Mouse (Mus musculus) heart, embryonic 15.5 days (tissue): ENCODE measurements around the gene Tgfb3. TPM values are rescaled to one million over a fixed set of nuclear protein-coding genes. Genes with fewer than 3 reads are reported as not detected.

Experiments
- ATAC-seq: fragments of 200-750 bp; cut with Nextera tagmentation; replicated peaks from 2 replicates; pipeline ENCODE4 v1.8.0; 2017; ENCODE audit warnings: low read depth, moderate TSS enrichment; ENCODE audit not compliant: insufficient number of reproducible peaks, insufficient read depth, low FRiP score
- H3K27ac ChIP-seq: fragments of 300-500 bp; sonication (generic); 2 replicates; pipeline ENCODE4 v1.5.1; 2015; ENCODE audit warnings: mild to moderate bottlenecking, inconsistent platforms
- H3K27me3 ChIP-seq: fragments of 300-500 bp; sonication (generic); 2 replicates; pipeline ENCODE4 v1.6.1; 2015; ENCODE audit warnings: inconsistent platforms
- H3K36me3 ChIP-seq: fragments of 300-500 bp; sonication (generic); 2 replicates; pipeline ENCODE4 v1.6.1; 2015; ENCODE audit warnings: mild to moderate bottlenecking, inconsistent platforms
- H3K4me1 ChIP-seq: fragments of 300-500 bp; sonication (generic); replicated peaks from 2 replicates; pipeline ENCODE4 v1.6.1; 2015; ENCODE audit warnings: inconsistent platforms
- H3K4me2 ChIP-seq: fragments of 300-500 bp; sonication (generic); 2 replicates; pipeline ENCODE4 v1.6.1; 2015; ENCODE audit warnings: inconsistent platforms, mild to moderate bottlenecking, moderate library complexity
- H3K4me3 ChIP-seq: fragments of 300-500 bp; sonication (generic); 2 replicates; pipeline ENCODE4 v1.5.1; 2015; ENCODE audit warnings: mild to moderate bottlenecking, inconsistent platforms
- H3K9ac ChIP-seq: fragments of 300-500 bp; sonication (generic); 2 replicates; pipeline ENCODE4 v1.6.1; 2015; ENCODE audit warnings: mild to moderate bottlenecking, inconsistent platforms
- H3K9me3 ChIP-seq: fragments of 300-500 bp; sonication (generic); replicated peaks from 2 replicates; pipeline ENCODE4 v1.6.1; 2016; ENCODE audit warnings: inconsistent platforms
- WGBS: fragments of 180-500 bp; shearing (Covaris S2); methylation state at CpG from one replicate; pipeline ENCODE4 v1.1.7; 2015; ENCODE audit warnings: mixed read lengths; 5-methylcytosine and 5-hydroxymethylcytosine counted together
- polyA plus RNA-seq: library from polyadenylated mRNA; unstranded; fragments of >200 nt; fragmentation: Nextera tagmentation; extraction: Ambion mirVana; gene quantifications from 2 replicates; pipeline ENCODE4 v1.2.1, GENCODE M21; 2015

Gene Tgfb3
- polyA plus RNA-seq, 1 experiment from 2014 or later, result 22.2 TPM

DNA sequence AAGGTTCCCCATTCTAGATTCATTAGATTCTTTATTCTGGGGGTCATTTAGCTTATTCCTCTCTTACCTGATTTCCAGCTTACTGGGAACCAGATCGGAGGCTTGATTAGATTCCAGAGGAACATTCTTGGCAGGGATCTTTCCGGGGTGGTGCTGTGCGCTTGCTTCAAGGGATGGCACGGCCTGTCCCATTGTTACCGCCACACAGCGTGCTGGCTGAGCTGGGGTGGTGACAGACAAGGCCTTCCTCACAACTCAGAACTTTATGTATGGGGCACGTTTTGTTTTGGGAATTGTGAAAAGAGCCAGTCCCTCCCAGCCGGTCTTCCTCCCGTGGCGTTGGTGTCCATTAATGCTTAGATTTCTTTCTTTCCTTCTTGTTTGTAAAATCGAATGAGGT, 24.6 kb upstream of the Tgfb3 start:
- Histone ChIP-seq H3K4me2 (peak overlapping the region; percentile 30; the same call in 1 of the 2 replicates), H3K4me3 (no peak overlapping the region), H3K9ac (peak overlapping the region; percentile 42), H3K36me3 (no peaks in the 10 kb centered on the region), H3K9me3 (no peaks in the 10 kb centered on the region), H3K4me1 (peaks cover 47% of the 10 kb centered on the region), H3K27ac (peak overlapping the region; percentile 97), H3K27me3 (no peaks in the 10 kb centered on the region)
- ATAC-seq, result no peak
- 53% methylated on average over 11 of the region's 11 CpGs for WGBS

DNA sequence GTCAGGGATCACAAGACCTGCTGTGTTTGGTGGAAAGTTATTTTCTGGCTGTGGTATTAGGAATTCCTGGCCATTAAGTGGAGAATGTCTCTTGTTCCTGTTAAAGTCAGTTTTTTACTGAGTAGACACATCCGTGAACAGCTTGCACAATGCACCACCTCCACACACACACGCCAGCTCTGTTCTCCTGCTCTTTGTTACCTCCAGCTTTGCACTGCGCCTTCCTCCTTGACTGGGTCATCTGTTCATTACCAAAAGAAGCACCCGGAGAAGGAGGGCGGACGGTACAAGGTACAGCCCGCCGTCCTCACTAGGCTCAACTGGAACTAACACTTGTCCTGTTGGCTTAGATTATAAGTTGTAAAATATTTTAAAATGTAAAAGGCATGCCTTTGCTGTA, 23.8 kb upstream of the Tgfb3 start:
- no peak overlapping the region for H3K4me2 ChIP-seq
- H3K27ac ChIP-seq, result peak overlapping the region; percentile 97
- 75% methylated on average over 8 of the region's 8 CpGs for WGBS
- no peaks in the 10 kb centered on the region for H3K27me3 ChIP-seq
- no peak overlapping the region for H3K4me3 ChIP-seq
- H3K9ac ChIP-seq, result no peak overlapping the region
- H3K4me1 ChIP-seq, result peaks cover 53% of the 10 kb centered on the region
- H3K9me3 ChIP-seq, result no peaks in the 10 kb centered on the region
- H3K36me3 ChIP-seq, result no peaks in the 10 kb centered on the region
- no peak for ATAC-seq

GRCm38 (mm10) chr12:86100711-86101110, 21.9 kb upstream of the Tgfb3 start:
- Histone ChIP-seq H3K9ac (no peak overlapping the region), H3K4me2 (no peak overlapping the region), H3K36me3 (no peaks in the 10 kb centered on the region), H3K4me1 (peaks cover 59% of the 10 kb centered on the region), H3K4me3 (no peak overlapping the region), H3K9me3 (no peaks in the 10 kb centered on the region), H3K27ac (peak overlapping the region; percentile 31), H3K27me3 (no peaks in the 10 kb centered on the region)
- 68% methylated on average over 3 of the region's 3 CpGs for WGBS
- no peak for ATAC-seq

GRCm38 (mm10) chr12:86097781-86098180, 18.9 kb upstream of the Tgfb3 start:
- Histone ChIP-seq H3K9me3 (no peaks in the 10 kb centered on the region), H3K9ac (0 out of 2 replicates have a peak overlapping the region, but pooled peaks have one; percentile 23), H3K4me3 (no peak overlapping the region), H3K27ac (peak overlapping the region; percentile 76), H3K36me3 (no peaks in the 10 kb centered on the region), H3K27me3 (no peaks in the 10 kb centered on the region), H3K4me2 (0 out of 2 replicates have a peak overlapping the region, but pooled peaks have one; percentile 14), H3K4me1 (peaks cover 35% of the 10 kb centered on the region)
- no peak for ATAC-seq
- 58% methylated on average over 11 of the region's 11 CpGs for WGBS

GRCm38 (mm10) chr12:86095806-86096205, 17.0 kb upstream of the Tgfb3 start:
- WGBS, result 95% methylated on average over 4 of the region's 4 CpGs
- Histone ChIP-seq H3K36me3 (no peaks in the 10 kb centered on the region), H3K9ac (no peak overlapping the region)

GRCm38 (mm10) chr12:86094075-86094474, 15.2 kb upstream of the Tgfb3 start:
- 85% methylated on average over 4 of the region's 4 CpGs for WGBS
- H3K4me3 ChIP-seq, result no peak overlapping the region
- no peak for ATAC-seq
- no peak overlapping the region for H3K4me2 ChIP-seq
- H3K9me3 ChIP-seq, result no peaks in the 10 kb centered on the region
- H3K27ac ChIP-seq, result no peak overlapping the region
- H3K27me3 ChIP-seq, result no peaks in the 10 kb centered on the region
- H3K9ac ChIP-seq, result no peak overlapping the region
- peaks cover 37% of the 10 kb centered on the region for H3K4me1 ChIP-seq
- H3K36me3 ChIP-seq, result peaks cover 4% of the 10 kb centered on the region

More at GRCm38 (mm10) chr12:86095806-86096205, 17.0 kb upstream of the Tgfb3 start:
- no peak overlapping the region for H3K4me2 ChIP-seq
- ATAC-seq, result no peak
- H3K4me1 ChIP-seq, result peaks cover 41% of the 10 kb centered on the region
- no peak overlapping the region for H3K27ac ChIP-seq
- no peaks in the 10 kb centered on the region for H3K9me3 ChIP-seq
- H3K27me3 ChIP-seq, result no peaks in the 10 kb centered on the region
- no peak overlapping the region for H3K4me3 ChIP-seq

- H3K9me3 ChIP-seq, result no peaks in the 10 kb centered on the region
- H3K27ac ChIP-seq, result peak overlapping the region; percentile 83
- no peaks in the 10 kb centered on the region for H3K27me3 ChIP-seq
- peak overlapping the region; percentile 37; the same call in 1 of the 2 replicates for H3K9ac ChIP-seq
- peaks cover 39% of the 10 kb centered on the region for H3K4me1 ChIP-seq
- peak; percentile 68 for ATAC-seq
- peaks cover 6% of the 10 kb centered on the region for H3K36me3 ChIP-seq
- H3K4me3 ChIP-seq, result 0 out of 2 replicates have a peak overlapping the region, but pooled peaks have one; percentile 11
- 26% methylated on average over 18 of the region's 18 CpGs for WGBS
- peak overlapping the region; percentile 47 for H3K4me2 ChIP-seq
Measured at GRCm38 (mm10) chr12:86091601-86092132, 12.8 kb upstream of the Tgfb3 start.

- Histone ChIP-seq H3K4me3 (no peak overlapping the region), H3K27ac (peak overlapping the region; percentile 83), H3K36me3 (peaks cover 6% of the 10 kb centered on the region), H3K4me2 (no peak overlapping the region), H3K9ac (no peak overlapping the region), H3K27me3 (no peaks in the 10 kb centered on the region), H3K4me1 (peaks cover 47% of the 10 kb centered on the region), H3K9me3 (no peaks in the 10 kb centered on the region)
- ATAC-seq, result no peak
- WGBS, result 61% methylated on average over 4 of the region's 4 CpGs
Measured at GRCm38 (mm10) chr12:86090764-86091163, 11.9 kb upstream of the Tgfb3 start.

- Histone ChIP-seq H3K9me3 (no peaks in the 10 kb centered on the region), H3K4me2 (no peak overlapping the region), H3K4me1 (peaks cover 58% of the 10 kb centered on the region), H3K9ac (no peak overlapping the region), H3K36me3 (peaks cover 6% of the 10 kb centered on the region), H3K27me3 (no peaks in the 10 kb centered on the region), H3K4me3 (no peak overlapping the region), H3K27ac (peak overlapping the region; percentile 76)
- WGBS, result 62% methylated on average over 7 of the region's 7 CpGs
- ATAC-seq, result peak; percentile 24; the same call in 1 of the 2 replicates
Measured at GRCm38 (mm10) chr12:86088042-86088441, 9.2 kb upstream of the Tgfb3 start.

GRCm38 (mm10) chr12:86086550-86086949, 7.7 kb upstream of the Tgfb3 start:
- Histone ChIP-seq H3K9ac (no peak overlapping the region), H3K27me3 (no peaks in the 10 kb centered on the region), H3K27ac (peak overlapping the region; percentile 76), H3K9me3 (no peaks in the 10 kb centered on the region), H3K4me3 (no peak overlapping the region), H3K4me2 (no peak overlapping the region), H3K36me3 (peaks cover 6% of the 10 kb centered on the region), H3K4me1 (peaks cover 51% of the 10 kb centered on the region)
- no peak for ATAC-seq
- 38% methylated on average over 8 of the region's 8 CpGs for WGBS

DNA sequence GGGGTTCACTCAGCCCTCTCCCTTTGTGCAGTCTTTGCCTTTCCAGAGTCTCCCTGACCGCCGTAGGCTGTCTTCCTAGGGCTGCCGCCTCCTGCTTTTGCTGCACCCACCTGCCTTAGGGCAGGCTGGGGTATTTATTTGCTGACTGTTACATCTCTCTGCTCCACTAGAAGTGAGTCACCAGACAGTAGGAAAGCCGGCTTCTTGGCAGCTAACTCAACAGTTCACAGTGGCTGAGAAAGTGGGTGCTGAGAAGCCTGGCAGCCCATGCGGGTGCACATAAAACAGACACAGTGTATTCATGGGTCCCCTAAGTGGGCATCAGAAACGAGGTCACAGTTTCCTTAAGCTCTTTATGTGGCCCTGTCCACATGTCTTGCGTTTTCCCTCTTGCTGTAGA, 7.0 kb upstream of the Tgfb3 start:
- Histone ChIP-seq H3K4me3 (no peak overlapping the region), H3K27ac (peak overlapping the region; percentile 76), H3K9ac (no peak overlapping the region), H3K36me3 (peaks cover 6% of the 10 kb centered on the region), H3K9me3 (no peaks in the 10 kb centered on the region), H3K4me1 (peaks cover 45% of the 10 kb centered on the region), H3K4me2 (no peak overlapping the region), H3K27me3 (no peaks in the 10 kb centered on the region)
- no peak for ATAC-seq
- 83% methylated on average over 7 of the region's 7 CpGs for WGBS

DNA sequence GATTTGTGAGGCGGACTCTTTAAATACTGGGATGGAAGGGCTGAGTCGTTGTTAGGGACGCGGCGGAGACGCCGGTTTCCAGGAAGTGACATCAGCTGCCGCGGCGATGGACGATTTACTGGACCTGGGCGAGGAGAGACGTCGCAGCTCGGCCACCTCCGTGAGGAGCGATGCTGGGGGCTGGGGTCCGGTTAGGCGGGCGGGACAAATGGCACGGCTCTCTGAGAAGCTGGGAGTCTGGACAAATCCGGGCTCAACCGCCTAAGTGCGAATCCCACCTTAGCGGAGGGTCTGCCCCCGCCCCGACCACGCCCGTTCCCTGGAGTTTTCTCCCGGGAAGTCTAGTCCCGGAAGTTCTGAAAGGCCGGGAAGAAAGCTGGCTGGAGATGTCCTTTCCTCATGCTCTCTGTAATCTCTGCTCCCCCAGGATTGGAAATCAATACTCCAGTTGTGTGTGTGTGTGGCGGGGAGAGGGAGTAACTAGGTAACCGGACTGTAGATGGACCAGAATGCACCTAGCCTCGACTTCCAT, 3.7 kb upstream of the Tgfb3 start, which contains the start of gene Ift43:
TSS of gene Ift43 (plus strand) at position 61 of the 532 bp plus-strand sequence.
- Histone ChIP-seq H3K36me3 (no peaks in the 10 kb centered on the region), H3K4me2 (peak within 1 kb of the TSS; percentile 79), H3K9me3 (no peaks in the 10 kb centered on the region), H3K27ac (peak within 1 kb of the TSS; percentile 64), H3K4me1 (peaks cover 45% of the 10 kb centered on the region), H3K27me3 (no peaks in the 10 kb centered on the region), H3K4me3 (peak within 1 kb of the TSS; percentile 75), H3K9ac (peak within 1 kb of the TSS; percentile 64)
- no peak for ATAC-seq
- under 1% methylated on average over 35 of the region's 35 CpGs for WGBS
